8 mouse cellular contexts compared by ENCODE assay signal in genomic region chr14:75787794-75788175, GRCm38 (mm10). TPM values are rescaled to one million over a fixed set of nuclear protein-coding genes. Genes with fewer than 3 reads are reported as not detected.
DNase-seq lines count a peak whose midpoint lies in the region; ATAC-seq and TF ChIP-seq lines count a peak whose summit lies in the region.

No protein-coding gene starts in this region.

- no peaks in the 10 kb centered on the region for H3K36me3 ChIP-seq in kidney, postnatal 0 days (ENCODE audit: insufficient read depth, low read length)
- H3K36me3 ChIP-seq in hindbrain, embryonic 14.5 days (replicated peaks; ENCODE audit: control insufficient read depth, insufficient read depth), result no peaks in the 10 kb centered on the region
- no peaks in the 10 kb centered on the region for H3K36me3 ChIP-seq in midbrain, embryonic 15.5 days (replicated peaks)

- TF ChIP-seq CTCF in kidney, postnatal 0 days (IDR thresholded peaks at IDR 0.05; ENCODE audit: low read depth), result no peak

- H3K4me3 ChIP-seq in kidney, postnatal 0 days (replicated peaks; ENCODE audit: low read depth, low read length), result peak overlapping the region; percentile 59
- H3K4me3 ChIP-seq in hindbrain, embryonic 14.5 days (replicated peaks; ENCODE audit: low read length), result no peak overlapping the region
- no peak overlapping the region for H3K4me3 ChIP-seq in midbrain, embryonic 15.5 days

- ATAC-seq in kidney, postnatal 0 days (replicated peaks; ENCODE audit: low FRiP score, low read depth), result no peak
- no peak for ATAC-seq in hindbrain, embryonic 14.5 days (ENCODE audit: low FRiP score)
- ATAC-seq in midbrain, embryonic 15.5 days (replicated peaks), result no peak

- no peak overlapping the region for H3K9ac ChIP-seq in kidney, postnatal 0 days (ENCODE audit: low read depth, low read length)
- no peak overlapping the region for H3K9ac ChIP-seq in hindbrain, embryonic 14.5 days
- no peak overlapping the region for H3K9ac ChIP-seq in midbrain, embryonic 15.5 days

- DNase-seq in kidney, postnatal 0 days (ENCODE audit: low spot score), result no peak
- DNase-seq in kidney, adult 11 months, result no peak
- peak; percentile 72 for DNase-seq in c-Kit-positive CD71-positive TER-119-negative erythroid progenitor cells, embryonic 14.5 days (ENCODE audit: low read depth)
- DNase-seq in hindbrain, embryonic 14.5 days (ENCODE audit: low spot score), result no peak
- no peak for DNase-seq in right cerebral cortex, postnatal 10 days (ENCODE audit: low spot score in 2 of 2)
- DNase-seq in thymus, postnatal 10 days (ENCODE audit: low spot score in 2 of 2), result no peak
- DNase-seq in cerebellum, adult 9-10 months, result no peak

- H3K9me3 ChIP-seq in kidney, postnatal 0 days (replicated peaks; ENCODE audit: low read length), result no peaks in the 10 kb centered on the region
- no peaks in the 10 kb centered on the region for H3K9me3 ChIP-seq in hindbrain, embryonic 14.5 days (ENCODE audit: control insufficient read depth, low read length)
- H3K9me3 ChIP-seq in midbrain, embryonic 15.5 days, result no peaks in the 10 kb centered on the region

- H3K4me2 ChIP-seq in kidney, postnatal 0 days (ENCODE audit: low read length), result peak overlapping the region; percentile 62
- peak overlapping the region; percentile 66 for H3K4me2 ChIP-seq in hindbrain, embryonic 14.5 days (replicated peaks)
- peak overlapping the region; percentile 80; the same call in 1 of the 2 replicates for H3K4me2 ChIP-seq in midbrain, embryonic 15.5 days

- H3K4me1 ChIP-seq in kidney, postnatal 0 days (replicated peaks; ENCODE audit: insufficient read depth, low read length), result 0 out of 2 replicates have a peak, but pooled peaks cover 3% of the 10 kb centered on the region
- H3K4me1 ChIP-seq in hindbrain, embryonic 14.5 days (replicated peaks; ENCODE audit: control insufficient read depth, insufficient read depth, low read length), result peaks cover 7% of the 10 kb centered on the region
- H3K4me1 ChIP-seq in midbrain, embryonic 15.5 days, result peaks cover 11% of the 10 kb centered on the region

- H3K27ac ChIP-seq in kidney, postnatal 0 days, result peak overlapping the region; percentile 89
- H3K27ac ChIP-seq in hindbrain, embryonic 14.5 days, result no peak overlapping the region
- H3K27ac ChIP-seq in midbrain, embryonic 15.5 days, result no peak overlapping the region

- no peaks in the 10 kb centered on the region for H3K27me3 ChIP-seq in kidney, postnatal 0 days (ENCODE audit: insufficient read depth, low read length)
- H3K27me3 ChIP-seq in hindbrain, embryonic 14.5 days (ENCODE audit: control insufficient read depth, insufficient read depth, low read length), result peaks cover 7% of the 10 kb centered on the region; the same call in 1 of the 2 replicates
- 0 out of 2 replicates have a peak, but pooled peaks cover 5% of the 10 kb centered on the region for H3K27me3 ChIP-seq in midbrain, embryonic 15.5 days (replicated peaks)

- WGBS in kidney, postnatal 0 days, result 33% methylated on average over 7 of the region's 7 CpGs
- WGBS in hindbrain, embryonic 14.5 days, result 37% methylated on average over 7 of the region's 7 CpGs
- 34% methylated on average over 7 of the region's 7 CpGs for WGBS in midbrain, embryonic 15.5 days

RNA-seq across cellular contexts. Expression of gene Slc25a30, which starts 0.9 kb away (rescaled TPM):
- 22.7 and 24.3 TPM in 2 replicates for polyA plus RNA-seq in kidney, postnatal 0 days (2015; fragmentation: Nextera tagmentation; extraction: Ambion mirVana)
- polyA plus RNA-seq in hindbrain, embryonic 14.5 days (2014; fragmentation: Nextera tagmentation; extraction: Ambion mirVana), result 10.5 and 12.8 TPM in 2 replicates
- 9.3 and 10.4 TPM in 2 replicates for polyA plus RNA-seq in midbrain, embryonic 15.5 days (2015; fragmentation: Nextera tagmentation; extraction: Ambion mirVana)

RNA-seq across cellular contexts. Expression of gene Cog3, which starts 33.5 kb away (rescaled TPM):
- 16.3 and 16.6 TPM in 2 replicates for polyA plus RNA-seq in kidney, postnatal 0 days (2015; fragmentation: Nextera tagmentation; extraction: Ambion mirVana)
- 23.1 and 23.8 TPM in 2 replicates for polyA plus RNA-seq in hindbrain, embryonic 14.5 days (2014; fragmentation: Nextera tagmentation; extraction: Ambion mirVana)
- 19.1 and 19.8 TPM in 2 replicates for polyA plus RNA-seq in midbrain, embryonic 15.5 days (2015; fragmentation: Nextera tagmentation; extraction: Ambion mirVana)

RNA-seq across cellular contexts. Expression of gene Tpt1, which starts 57.1 kb away (rescaled TPM):
- 1,400 and 1,543 TPM in 2 replicates for polyA plus RNA-seq in kidney, postnatal 0 days (2015; fragmentation: Nextera tagmentation; extraction: Ambion mirVana)
- 775 and 871 TPM in 2 replicates for polyA plus RNA-seq in hindbrain, embryonic 14.5 days (2014; fragmentation: Nextera tagmentation; extraction: Ambion mirVana)
- 613 and 619 TPM in 2 replicates for polyA plus RNA-seq in midbrain, embryonic 15.5 days (2015; fragmentation: Nextera tagmentation; extraction: Ambion mirVana)
